Mouse (Mus musculus) forebrain, embryonic 15.5 days (tissue): Measurements from ENCODE around the gene Ssr2. TPM values are rescaled to one million over a fixed set of nuclear protein-coding genes. Genes with fewer than 3 reads are reported as not detected.

ENCODE experiments used
- ATAC-seq: fragments of 200-750 bp; cut with Nextera tagmentation; replicated peaks from 2 replicates; pipeline ENCODE4 v1.8.0; 2017; ENCODE audit warnings: mild to moderate bottlenecking, moderate TSS enrichment, moderate library complexity
- H3K27ac ChIP-seq: fragments of 300-500 bp; sonication (generic); replicated peaks from 2 replicates; pipeline ENCODE4 v1.5.1; 2015; ENCODE audit warnings: mild to moderate bottlenecking, inconsistent platforms
- H3K27me3 ChIP-seq: fragments of 300-500 bp; sonication (generic); 2 replicates; pipeline ENCODE4 v1.6.1; 2015; ENCODE audit warnings: inconsistent platforms
- H3K36me3 ChIP-seq: fragments of 300-500 bp; sonication (generic); 2 replicates; pipeline ENCODE4 v1.6.1; 2015; ENCODE audit warnings: mild to moderate bottlenecking, inconsistent platforms
- H3K4me1 ChIP-seq: fragments of 300-500 bp; sonication (generic); 2 replicates; pipeline ENCODE4 v1.6.1; 2015; ENCODE audit warnings: inconsistent platforms
- H3K4me2 ChIP-seq: fragments of 300-500 bp; sonication (generic); replicated peaks from 2 replicates; pipeline ENCODE4 v1.6.1; 2015; ENCODE audit warnings: mild to moderate bottlenecking, inconsistent platforms
- H3K4me3 ChIP-seq: fragments of 300-500 bp; sonication (generic); 2 replicates; pipeline ENCODE4 v1.5.1; 2015; ENCODE audit warnings: mild to moderate bottlenecking, inconsistent platforms
- H3K9ac ChIP-seq: fragments of 300-500 bp; sonication (generic); replicated peaks from 2 replicates; pipeline ENCODE4 v1.6.1; 2015; ENCODE audit warnings: mild to moderate bottlenecking, inconsistent platforms
- H3K9me3 ChIP-seq: fragments of 300-500 bp; sonication (generic); 2 replicates; pipeline ENCODE4 v1.6.1; 2016; ENCODE audit warnings: inconsistent platforms
- WGBS: fragments of 180-500 bp; shearing (Covaris S2); methylation state at CpG from one replicate; pipeline ENCODE4 v1.1.7; 2015; ENCODE audit warnings: mixed read lengths; 5-methylcytosine and 5-hydroxymethylcytosine counted together
- polyA plus RNA-seq: library from polyadenylated mRNA; unstranded; fragments of >200 nt; fragmentation: Nextera tagmentation; extraction: Ambion mirVana; gene quantifications from 2 replicates; pipeline ENCODE4 v1.2.1, GENCODE M21; 2015

Ssr2 gene
- polyA plus RNA-seq, 1 experiment from 2014 or later, result 134 TPM

DNA sequence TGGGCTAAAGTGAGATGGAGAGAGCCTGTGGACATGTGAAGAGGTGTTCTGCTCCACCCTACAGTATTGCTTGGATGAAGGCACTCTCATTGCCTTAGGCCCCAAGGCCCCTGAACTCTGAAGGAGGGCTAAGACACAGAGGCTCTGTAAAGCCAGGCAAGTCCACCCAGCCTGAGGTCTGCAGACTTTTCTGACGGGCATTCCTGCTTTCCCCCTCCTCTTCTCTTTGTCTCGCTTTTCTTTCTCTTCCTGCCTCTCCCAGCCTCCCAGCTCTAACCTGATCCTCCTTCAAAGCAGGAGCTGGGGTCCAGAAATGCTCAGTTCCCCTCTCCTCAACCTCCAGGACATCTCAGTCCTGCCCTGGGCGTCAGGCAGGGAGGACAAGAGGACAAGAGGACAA lies 40.7 kb upstream of the Ssr2 start:
- ATAC-seq, result no peak
- Histone ChIP-seq H3K9ac (peak overlapping the region; percentile 99), H3K4me2 (peak overlapping the region; percentile 93), H3K36me3 (peaks cover 32% of the 10 kb centered on the region), H3K27ac (peak overlapping the region; percentile 100), H3K4me1 (peaks cover 67% of the 10 kb centered on the region), H3K4me3 (peak overlapping the region; percentile 93), H3K9me3 (no peaks in the 10 kb centered on the region), H3K27me3 (no peaks in the 10 kb centered on the region)
- 2% methylated on average over 3 of the region's 3 CpGs for WGBS

DNA sequence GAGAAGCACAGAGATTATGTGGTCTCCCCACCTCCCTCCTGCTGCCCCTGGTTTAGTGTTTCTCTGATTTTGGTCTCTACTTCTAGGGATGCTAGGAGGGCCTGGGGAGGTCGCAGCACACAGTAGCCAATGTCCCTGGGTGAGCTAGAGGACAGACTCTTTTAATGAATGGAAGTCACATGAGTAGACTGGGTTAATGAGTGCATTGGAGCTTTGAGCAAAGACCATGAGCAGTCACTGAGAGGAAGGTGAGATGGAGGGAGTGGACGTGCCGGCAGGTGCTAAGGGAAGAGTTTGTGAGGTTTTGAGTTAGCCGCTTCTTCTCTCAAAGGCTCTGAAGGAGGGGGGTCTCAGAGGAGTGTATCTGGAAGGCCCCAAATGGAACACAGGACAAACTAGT lies 40.1 kb upstream of the Ssr2 start:
- no peak for ATAC-seq
- Histone ChIP-seq H3K9ac (peak overlapping the region; percentile 99), H3K4me3 (peak overlapping the region; percentile 93), H3K27me3 (no peaks in the 10 kb centered on the region), H3K4me2 (peak overlapping the region; percentile 93), H3K9me3 (no peaks in the 10 kb centered on the region), H3K36me3 (peaks cover 37% of the 10 kb centered on the region), H3K4me1 (peaks cover 67% of the 10 kb centered on the region), H3K27ac (peak overlapping the region; percentile 100)
- 20% methylated on average over 4 of the region's 4 CpGs for WGBS

GRCm38 (mm10) chr3:88536103-88536930 lies 39.4 kb upstream of the Ssr2 start:
- 2% methylated on average over 64 of the region's 64 CpGs for WGBS
- Histone ChIP-seq H3K4me2 (peak overlapping the region; percentile 93), H3K4me3 (peak overlapping the region; percentile 93), H3K27ac (peak overlapping the region; percentile 100), H3K27me3 (no peaks in the 10 kb centered on the region), H3K4me1 (peaks cover 73% of the 10 kb centered on the region), H3K36me3 (peaks cover 40% of the 10 kb centered on the region), H3K9ac (peak overlapping the region; percentile 99), H3K9me3 (no peaks in the 10 kb centered on the region)
- no peak for ATAC-seq

DNA sequence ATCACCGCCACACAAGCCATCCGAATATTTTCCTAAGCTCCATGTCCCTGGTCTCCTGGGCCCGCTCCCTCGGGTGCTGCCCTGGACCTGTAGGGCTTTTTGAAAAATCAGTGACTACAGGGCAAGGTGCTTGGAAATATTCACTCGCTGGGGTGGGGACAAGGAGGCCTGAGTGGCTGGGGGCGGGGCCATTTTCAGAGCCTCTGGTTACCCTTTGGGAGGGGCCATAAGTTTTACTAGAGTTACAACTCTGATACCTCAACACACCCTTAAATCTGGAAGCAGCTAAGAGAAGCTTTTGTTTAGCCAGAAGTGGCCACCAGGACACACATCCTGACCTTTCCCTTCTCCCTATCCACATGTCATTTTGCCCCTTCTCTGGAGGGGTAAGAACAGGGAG lies 38.5 kb upstream of the Ssr2 start:
- H3K4me2 ChIP-seq, result peak overlapping the region; percentile 93
- peaks cover 81% of the 10 kb centered on the region for H3K4me1 ChIP-seq
- H3K36me3 ChIP-seq, result peaks cover 40% of the 10 kb centered on the region
- no peak for ATAC-seq
- H3K27me3 ChIP-seq, result no peaks in the 10 kb centered on the region
- WGBS, result 57% methylated on average over 6 of the region's 6 CpGs
- H3K9me3 ChIP-seq, result no peaks in the 10 kb centered on the region
- H3K4me3 ChIP-seq, result peak overlapping the region; percentile 93
- peak overlapping the region; percentile 100 for H3K27ac ChIP-seq
- H3K9ac ChIP-seq, result peak overlapping the region; percentile 99

DNA sequence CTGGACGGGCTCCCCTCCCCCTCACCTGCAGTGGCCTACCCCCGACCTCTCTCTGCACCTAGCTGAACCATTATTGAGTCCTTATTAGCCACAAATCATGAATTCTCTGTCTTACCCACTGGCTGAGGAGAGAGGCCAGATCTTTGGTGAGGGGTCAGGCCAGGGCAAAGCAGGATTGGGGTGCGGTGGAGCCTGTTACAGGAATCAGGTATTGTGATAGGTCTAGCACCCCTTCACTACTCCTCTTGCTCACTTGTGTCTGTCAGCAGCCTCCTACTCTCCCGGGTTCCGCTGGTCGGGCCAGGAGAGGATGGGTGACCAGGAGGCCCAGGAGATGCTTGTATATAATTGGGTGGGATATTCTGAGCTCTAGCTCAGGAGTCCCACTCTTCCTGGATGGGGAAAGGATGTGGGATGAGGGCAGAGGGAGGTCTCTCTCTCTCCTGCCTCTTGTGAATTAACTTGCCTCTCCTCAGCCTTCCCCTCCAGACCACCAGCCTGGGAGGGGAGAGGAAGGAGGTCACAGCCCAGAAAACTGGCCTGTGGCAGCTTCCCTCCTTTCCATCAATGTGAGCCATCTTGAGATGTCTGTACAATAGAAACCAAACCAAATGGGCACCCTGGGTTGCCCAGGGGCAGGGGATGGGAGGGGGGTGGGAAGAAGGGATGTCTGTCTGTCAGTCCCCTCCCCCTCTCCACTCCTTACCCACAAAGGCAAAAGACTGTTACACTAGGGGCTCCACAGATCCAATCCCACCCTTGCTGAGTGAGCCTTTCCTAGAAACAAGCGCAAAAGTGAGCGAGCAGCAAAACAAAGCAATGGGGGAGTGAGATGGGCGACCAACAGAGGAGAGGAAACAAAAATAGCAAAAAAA lies 37.2 kb upstream of the Ssr2 start:
- WGBS, result 15% methylated on average over 9 of the region's 9 CpGs
- ATAC-seq, result no peak
- Histone ChIP-seq H3K4me1 (peaks cover 86% of the 10 kb centered on the region), H3K36me3 (peaks cover 40% of the 10 kb centered on the region), H3K4me3 (peak overlapping the region; percentile 6; the same call in 1 of the 2 replicates), H3K9ac (peak overlapping the region; percentile 18), H3K27ac (peak overlapping the region; percentile 64), H3K9me3 (no peaks in the 10 kb centered on the region), H3K27me3 (no peaks in the 10 kb centered on the region), H3K4me2 (peak overlapping the region; percentile 93)

- H3K27ac ChIP-seq, result peak overlapping the region; percentile 61
- peaks cover 40% of the 10 kb centered on the region for H3K36me3 ChIP-seq
- no peaks in the 10 kb centered on the region for H3K27me3 ChIP-seq
- 0% methylated on average over 3 of the region's 3 CpGs for WGBS
- no peak overlapping the region for H3K4me2 ChIP-seq
- H3K4me3 ChIP-seq, result no peak overlapping the region
- H3K4me1 ChIP-seq, result peaks cover 79% of the 10 kb centered on the region
- H3K9ac ChIP-seq, result peak overlapping the region; percentile 34; the same call in 1 of the 2 replicates
- no peaks in the 10 kb centered on the region for H3K9me3 ChIP-seq
- ATAC-seq, result no peak
These were observed 36.3 kb upstream of the Ssr2 start for GRCm38 (mm10) chr3:88539397-88539796.

- Histone ChIP-seq H3K4me1 (peaks cover 72% of the 10 kb centered on the region), H3K4me3 (no peak overlapping the region), H3K27me3 (no peaks in the 10 kb centered on the region), H3K4me2 (no peak overlapping the region), H3K9ac (no peak overlapping the region), H3K27ac (peak overlapping the region; percentile 51), H3K36me3 (peaks cover 40% of the 10 kb centered on the region), H3K9me3 (no peaks in the 10 kb centered on the region)
- WGBS, result 42% methylated on average over 5 of the region's 5 CpGs
- no peak for ATAC-seq
These were observed 35.6 kb upstream of the Ssr2 start for GRCm38 (mm10) chr3:88540085-88540484.

DNA sequence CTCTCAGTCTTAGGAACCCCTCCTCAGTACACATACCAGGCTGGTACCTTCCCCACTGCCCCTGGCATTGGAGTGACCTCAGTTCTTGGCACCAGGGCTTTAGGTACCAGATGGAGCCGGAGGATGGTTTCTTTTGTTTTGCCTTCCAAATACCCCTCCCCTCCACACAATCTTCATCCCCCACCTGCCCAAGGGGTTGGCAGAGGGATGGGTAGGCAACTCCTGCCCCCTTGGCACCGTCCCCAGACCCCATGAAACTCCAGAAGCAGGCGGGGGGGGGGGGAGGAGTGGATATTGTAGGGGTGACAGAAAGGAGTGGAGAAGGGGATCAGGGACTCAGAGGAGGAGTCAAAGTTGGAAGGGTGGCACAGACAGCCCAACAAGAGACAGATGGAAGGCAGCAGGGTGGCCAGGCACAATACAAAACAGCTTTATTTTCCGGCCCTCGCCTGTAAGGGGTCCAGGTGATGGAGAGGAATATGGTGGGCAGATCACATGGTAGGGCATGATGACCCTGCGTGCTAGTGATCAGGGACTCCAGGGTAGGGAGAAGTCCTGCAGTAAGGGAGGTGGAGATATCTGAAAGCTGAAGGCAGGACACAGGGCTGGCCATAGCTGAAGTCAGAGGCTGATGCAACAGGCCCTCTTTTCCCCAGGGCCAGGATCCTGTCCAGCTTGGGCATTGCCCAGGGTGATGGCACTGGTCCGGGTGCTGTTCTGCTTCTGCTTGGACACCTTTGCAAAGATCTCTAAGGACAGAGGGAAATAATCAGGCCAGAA lies 33.9 kb upstream of the Ssr2 start:
- no peak overlapping the region for H3K4me2 ChIP-seq
- no peak overlapping the region for H3K9ac ChIP-seq
- 43% methylated on average over 6 of the region's 7 CpGs for WGBS
- H3K4me1 ChIP-seq, result peaks cover 55% of the 10 kb centered on the region
- ATAC-seq, result peak; percentile 54
- no peaks in the 10 kb centered on the region for H3K9me3 ChIP-seq
- H3K36me3 ChIP-seq, result peaks cover 31% of the 10 kb centered on the region
- no peak overlapping the region for H3K4me3 ChIP-seq
- peak overlapping the region; percentile 51 for H3K27ac ChIP-seq
- H3K27me3 ChIP-seq, result no peaks in the 10 kb centered on the region

GRCm38 (mm10) chr3:88542486-88542885 lies 33.2 kb upstream of the Ssr2 start:
- no peak for ATAC-seq
- WGBS, result 63% methylated on average over 4 of the region's 4 CpGs
- peak overlapping the region; percentile 51 for H3K27ac ChIP-seq
- no peaks in the 10 kb centered on the region for H3K9me3 ChIP-seq
- H3K36me3 ChIP-seq, result peaks cover 25% of the 10 kb centered on the region
- H3K4me3 ChIP-seq, result no peak overlapping the region
- H3K4me2 ChIP-seq, result no peak overlapping the region
- H3K27me3 ChIP-seq, result no peaks in the 10 kb centered on the region
- no peak overlapping the region for H3K9ac ChIP-seq
- H3K4me1 ChIP-seq, result peaks cover 48% of the 10 kb centered on the region

GRCm38 (mm10) chr3:88543174-88543573 lies 32.5 kb upstream of the Ssr2 start:
- Histone ChIP-seq H3K27ac (no peak overlapping the region), H3K4me1 (peaks cover 41% of the 10 kb centered on the region), H3K9me3 (no peaks in the 10 kb centered on the region), H3K4me3 (no peak overlapping the region), H3K4me2 (no peak overlapping the region), H3K9ac (no peak overlapping the region), H3K27me3 (no peaks in the 10 kb centered on the region), H3K36me3 (peaks cover 18% of the 10 kb centered on the region)
- ATAC-seq, result no peak
- 91% methylated on average over 8 of the region's 8 CpGs for WGBS

GRCm38 (mm10) chr3:88543651-88544410 lies 31.8 kb upstream of the Ssr2 start:
- Histone ChIP-seq H3K4me1 (peaks cover 35% of the 10 kb centered on the region), H3K9me3 (no peaks in the 10 kb centered on the region), H3K36me3 (peaks cover 11% of the 10 kb centered on the region; the same call in 1 of the 2 replicates), H3K27me3 (no peaks in the 10 kb centered on the region), H3K4me3 (no peak overlapping the region), H3K27ac (no peak overlapping the region), H3K4me2 (no peak overlapping the region), H3K9ac (no peak overlapping the region)
- ATAC-seq, result no peak
- 75% methylated on average over 5 of the region's 5 CpGs for WGBS
